Mouse (Mus musculus) neural tube, embryonic 10.5 days (tissue): Measurements from ENCODE around the gene Lama5.

ENCODE experiments used
- DNase-seq: peaks from one replicate; pipeline ENCODE4 v3.0.0-alpha.2; 2017; ENCODE audit warnings: low spot score; ENCODE audit errors: extremely low spot score

Gene Lama5

DNA sequence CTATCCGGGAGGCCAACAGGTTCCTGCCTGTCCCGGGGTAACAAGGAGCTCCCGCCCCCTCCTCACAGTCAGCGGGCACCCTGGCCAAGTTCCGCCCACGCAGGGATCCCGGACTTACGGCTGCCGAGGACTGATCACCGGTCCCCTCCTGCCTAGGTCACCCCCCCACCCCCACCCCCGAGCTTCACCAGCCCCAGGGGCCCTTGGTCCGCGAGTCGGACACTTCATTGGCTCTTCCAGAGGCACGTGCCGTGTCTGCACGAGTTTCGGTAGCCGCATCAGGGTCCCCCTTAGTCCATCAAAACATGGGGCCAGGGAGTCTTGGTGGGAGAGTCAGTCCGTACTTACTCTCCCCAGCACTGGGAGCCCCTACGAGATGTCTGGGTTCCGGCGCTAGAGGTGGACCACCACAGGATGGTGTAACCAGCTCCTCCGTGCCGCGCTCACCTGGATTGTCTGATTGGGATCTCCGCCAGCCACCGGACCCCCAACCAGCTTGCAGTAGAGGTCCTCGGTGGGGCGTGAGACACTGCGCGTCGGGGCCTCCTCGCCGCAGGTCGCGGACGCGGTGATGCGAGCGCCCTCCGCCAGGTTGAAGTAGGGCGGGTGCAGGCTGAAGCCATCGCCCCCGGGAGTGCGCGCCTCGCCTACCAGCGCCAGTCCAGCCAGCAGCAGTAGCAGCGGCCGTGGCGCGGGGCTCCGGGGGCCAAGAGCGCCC is 456 bp downstream of the Lama5 start:
- peak; percentile 62 for DNase-seq

DNA sequence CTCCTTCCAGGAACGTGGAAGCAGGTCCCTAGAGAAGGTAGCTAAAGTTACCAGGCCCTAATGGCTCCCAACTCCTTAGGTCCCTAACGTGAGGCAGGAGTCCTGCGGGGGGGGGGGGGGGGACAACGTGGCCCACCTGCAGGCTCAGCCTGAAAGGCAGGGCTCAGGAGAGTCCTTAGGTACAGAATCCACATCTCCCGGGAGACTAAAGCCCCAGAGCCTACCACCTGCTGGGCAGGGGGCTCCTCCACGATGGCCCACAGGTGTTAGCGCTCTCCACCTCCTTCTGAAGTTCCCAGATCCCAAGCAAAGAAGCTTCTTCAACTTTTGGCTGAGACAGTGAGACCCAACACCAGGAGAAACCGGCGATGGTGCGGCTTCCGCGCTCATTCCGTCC is 1.0 kb downstream of the Lama5 start:
- no peak for DNase-seq

DNA sequence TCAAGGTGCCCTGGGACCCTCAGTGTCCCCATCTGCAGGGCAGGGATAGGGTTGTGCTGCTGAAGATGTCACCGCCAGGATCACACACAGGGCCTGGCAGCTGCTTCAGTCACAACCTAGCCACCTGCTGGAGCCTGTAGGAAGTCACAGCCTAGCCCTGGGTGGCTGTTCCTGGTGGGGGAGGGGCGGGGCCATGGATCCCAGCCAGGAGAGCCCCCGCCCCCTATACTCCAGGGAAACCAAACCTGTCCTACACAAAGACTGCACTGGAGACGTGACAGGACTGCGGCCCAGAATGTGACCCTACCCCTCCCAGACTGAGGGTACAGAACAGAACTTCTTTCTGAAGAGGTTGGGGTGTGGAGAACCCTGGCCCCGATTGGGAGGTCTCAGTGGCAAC is 3.4 kb downstream of the Lama5 start:
- no peak for DNase-seq

DNA sequence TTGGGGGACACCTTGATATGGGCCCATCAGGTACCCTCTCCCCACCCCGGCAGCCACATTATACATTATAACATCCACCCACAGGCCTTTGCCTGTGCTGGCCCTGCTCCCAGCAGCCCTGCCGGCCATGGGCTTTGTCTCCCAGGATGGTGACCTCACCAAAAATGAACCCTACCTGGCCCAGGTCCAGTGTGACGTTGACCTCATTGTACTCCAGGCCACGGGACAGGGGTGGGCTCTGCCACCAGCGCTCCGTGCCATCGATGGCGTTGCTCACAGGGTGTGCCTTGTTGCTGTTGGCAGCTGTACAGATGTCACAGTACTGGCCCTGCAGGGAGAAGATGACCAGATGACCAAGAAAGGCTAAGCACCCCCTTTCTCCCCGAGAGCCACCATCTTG is 4.6 kb downstream of the Lama5 start:
- no peak for DNase-seq

DNA sequence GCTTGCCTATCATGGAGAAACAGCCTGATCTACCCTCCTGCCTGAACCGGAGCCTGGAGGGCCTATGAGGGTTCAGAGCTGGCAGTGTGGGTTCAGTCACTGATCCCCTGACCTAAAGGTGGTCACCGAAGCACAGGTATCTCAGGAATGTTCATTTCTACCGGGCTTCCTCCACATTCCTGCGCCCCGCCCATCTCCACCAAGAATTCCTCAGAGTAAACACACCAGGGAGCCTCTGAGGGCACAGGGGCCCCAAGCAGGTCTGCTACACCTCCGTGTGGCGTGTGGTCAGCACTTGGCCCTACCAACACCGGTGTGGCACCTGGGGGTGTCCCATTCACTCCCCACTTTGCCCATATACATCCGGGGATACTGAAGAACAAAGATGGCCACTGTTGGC is 5.5 kb downstream of the Lama5 start:
- DNase-seq, result no peak

DNA sequence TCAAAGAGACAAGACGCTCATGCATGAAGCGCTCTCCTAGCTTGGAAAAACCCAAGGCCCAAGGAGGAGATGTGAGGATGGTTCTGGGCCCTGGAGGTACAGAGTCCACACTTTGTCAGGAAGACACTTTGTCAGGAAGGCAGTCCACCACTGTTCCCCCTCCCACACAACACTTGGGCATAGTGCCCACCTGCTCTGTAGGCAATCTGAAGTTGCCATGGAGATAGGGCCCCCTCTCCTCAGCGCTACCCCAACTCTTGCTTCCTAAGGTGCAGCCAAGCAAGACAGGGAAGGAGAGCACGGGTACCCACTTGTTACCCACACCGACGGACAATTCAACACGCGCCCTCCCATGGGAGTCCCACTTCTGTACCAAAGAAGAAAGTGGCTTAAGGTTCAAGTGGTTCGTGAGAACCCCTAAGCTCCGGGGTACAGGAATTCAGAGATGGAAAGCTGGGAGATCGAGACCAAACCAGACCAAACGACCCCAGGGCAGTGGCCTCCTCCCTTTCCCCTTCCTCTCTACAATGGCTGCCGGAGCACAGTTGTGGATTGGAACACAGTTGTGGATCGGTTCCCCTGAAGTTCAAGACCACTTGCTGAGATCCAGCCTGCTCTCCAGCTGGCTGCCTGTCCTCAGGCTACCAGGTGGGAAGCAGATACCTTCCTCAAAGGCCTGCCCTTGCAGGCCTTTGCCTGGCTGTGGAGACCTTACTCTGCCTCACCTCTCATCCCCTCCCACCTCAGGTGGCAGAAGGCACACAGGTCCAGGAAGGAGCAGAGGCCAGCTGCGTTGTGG is 6.3 kb downstream of the Lama5 start:
- no peak for DNase-seq

DNA sequence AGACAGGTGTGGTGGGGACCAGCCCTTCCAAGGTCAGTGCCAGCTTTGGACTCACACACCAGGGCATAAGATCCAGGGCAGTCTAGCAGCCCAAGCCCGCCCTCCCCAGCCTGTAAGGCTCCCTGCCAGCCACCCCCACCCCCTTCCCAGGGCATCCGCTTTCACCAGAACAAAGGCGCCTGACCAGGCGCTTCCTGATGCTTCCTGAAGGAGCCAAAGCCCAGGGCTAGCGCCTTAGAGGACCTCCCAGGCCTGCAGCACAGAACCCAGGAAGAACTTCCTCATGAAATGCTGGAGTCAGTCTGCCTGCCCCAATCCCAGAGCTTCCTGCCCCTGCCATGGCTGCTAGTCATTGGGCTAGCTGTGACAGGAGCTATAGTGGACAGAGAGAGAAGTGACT is 7.0 kb downstream of the Lama5 start:
- DNase-seq, result no peak

DNA sequence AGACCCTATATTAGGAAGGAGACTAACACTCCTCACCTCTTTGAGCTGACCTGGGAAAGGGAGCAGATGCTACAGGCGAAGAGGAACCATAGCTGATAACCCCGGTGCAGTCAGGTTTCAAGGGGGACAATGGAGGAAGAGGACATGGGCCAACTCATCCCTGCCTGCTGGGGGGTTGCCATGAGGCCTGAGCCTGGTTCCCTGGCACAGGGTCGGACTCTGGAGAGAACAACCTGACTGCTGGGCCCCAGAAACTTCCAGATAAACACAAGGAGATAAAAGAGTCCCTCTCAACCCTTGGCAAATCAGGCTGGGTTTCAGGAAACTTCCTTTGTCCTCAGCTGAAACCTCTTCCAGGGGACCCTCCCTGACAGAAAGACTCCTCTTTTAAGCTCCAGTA is 7.4 kb downstream of the Lama5 start:
- no peak for DNase-seq

DNA sequence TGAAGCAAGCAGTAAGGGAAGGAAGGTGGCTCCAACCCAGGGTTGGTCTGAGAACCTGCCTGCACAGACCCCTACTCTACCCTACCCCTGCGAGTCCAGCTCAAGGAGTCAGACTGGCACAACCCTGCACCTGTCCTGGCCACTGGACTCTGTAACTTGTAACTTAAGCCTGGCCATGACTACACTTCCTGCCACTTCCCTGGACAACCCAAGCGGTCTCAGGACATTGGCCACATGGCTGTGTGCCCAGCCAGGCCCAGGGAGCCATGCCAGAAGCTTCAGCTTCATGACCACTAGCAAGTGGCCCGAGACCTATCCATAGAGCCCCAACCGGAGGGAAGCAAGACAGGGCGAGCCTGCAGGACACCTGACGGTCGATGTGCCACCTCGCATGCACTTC is 8.1 kb downstream of the Lama5 start:
- DNase-seq, result no peak

DNA sequence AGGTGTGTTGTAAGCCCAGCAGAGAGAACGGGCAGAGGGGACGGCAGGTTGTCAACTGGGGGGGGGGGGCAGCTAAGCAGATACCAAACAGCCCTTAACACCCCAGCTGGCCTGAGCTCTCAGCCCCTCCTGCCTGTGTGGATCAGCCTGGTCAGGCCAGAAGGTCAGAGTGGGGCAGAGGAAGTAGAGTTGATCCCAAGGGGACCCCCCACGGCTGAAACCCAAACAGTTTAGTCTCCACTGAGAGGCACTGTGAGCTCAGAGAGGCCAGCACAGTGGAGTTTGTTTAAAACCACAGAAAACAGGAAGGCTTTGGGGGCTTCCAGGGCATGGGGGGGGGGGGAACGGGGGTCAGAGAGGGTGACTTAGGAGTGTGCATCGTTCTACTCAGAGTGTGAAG is 8.7 kb downstream of the Lama5 start:
- no peak for DNase-seq

DNA sequence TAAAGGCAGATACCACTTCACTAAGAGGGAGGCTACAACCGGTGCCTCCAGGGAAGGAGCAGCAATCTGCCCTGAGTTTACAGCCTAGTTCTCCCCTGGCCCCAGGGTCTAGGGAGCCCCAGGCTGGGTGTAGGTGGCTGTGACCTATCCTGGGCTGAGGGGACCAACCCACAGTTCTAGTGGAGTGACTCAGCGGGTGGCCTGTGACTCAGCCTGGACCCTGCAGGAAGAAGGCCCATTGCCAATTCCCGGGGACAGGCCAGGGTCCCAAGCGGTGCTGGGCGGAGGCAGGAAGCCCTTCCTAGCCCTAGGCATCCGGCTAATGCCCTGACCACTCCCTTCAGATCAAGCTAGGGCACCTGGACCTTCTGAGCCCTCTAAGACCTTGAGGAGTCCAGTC is 9.7 kb downstream of the Lama5 start:
- DNase-seq, result no peak

DNA sequence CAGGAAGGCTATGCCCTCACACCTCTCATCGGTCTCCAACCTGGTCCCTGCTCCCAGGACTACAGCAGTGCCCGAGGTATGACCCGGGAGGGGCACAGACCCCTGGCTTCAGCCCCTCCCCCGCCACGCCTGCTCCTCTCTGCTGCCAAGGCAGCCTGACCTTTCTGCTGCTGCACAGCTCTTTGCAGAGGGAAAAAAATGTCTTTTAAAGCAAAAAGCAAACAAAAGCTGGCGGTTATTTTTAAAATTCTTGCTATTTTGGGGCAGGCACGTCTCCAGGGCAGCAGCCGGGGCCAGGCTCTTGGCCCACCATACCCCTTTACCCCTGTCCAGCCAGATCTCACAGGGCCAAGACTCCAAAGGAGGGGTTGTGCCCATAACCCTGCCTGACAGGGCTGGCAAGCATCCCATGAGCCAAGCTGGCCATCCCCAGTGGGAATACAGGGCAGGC is 10.6 kb downstream of the Lama5 start:
- no peak for DNase-seq

DNA sequence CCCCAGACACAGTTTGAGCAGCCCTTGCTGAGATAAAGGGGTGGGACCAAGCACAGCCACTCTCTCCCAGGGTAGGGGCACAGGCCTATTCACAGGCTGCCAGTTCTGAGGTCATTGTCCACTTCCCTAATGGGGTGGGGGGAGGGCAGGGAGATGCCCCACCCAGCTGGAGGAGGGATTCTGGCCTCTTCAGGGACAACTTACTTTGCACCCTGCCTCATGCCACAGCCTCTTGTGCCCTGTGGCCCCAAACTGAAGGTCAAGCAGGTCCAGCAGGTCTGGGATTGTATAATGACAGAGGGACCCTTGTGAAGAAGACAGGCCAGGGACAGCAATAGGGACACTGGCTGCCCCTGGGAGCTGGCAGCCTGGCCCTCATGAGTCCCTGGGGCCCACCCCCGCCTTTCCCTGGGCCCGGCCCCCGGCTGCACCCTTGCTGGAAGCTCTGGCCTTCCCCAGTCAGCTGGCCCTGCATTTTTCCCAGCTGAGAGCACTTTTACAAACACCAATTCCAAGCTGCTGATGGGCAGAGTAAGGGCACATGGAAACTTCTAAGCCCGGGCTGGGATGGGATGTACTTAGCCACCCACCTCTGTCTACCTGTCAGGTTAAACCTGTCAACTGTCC is 11.2 kb downstream of the Lama5 start:
- DNase-seq, result no peak

DNA sequence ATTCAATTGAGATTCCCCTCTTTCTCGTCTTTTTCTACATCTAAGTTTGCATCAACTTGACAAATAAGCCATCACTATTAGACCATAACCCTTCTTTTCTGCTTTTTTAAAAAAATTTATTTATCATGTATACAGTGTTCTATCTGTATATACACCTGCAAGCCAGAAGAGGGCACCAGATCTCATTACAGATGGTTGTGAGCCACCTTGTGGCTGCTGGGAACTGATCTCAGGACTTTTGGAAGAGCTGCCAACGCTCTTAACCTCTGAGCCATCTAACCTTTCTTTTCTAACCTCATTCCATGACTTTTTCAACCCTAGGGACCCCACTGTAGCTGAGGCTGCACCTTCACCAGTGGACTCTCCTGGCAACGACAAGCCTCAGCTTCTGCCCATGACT is 13.4 kb downstream of the Lama5 start:
- DNase-seq, result no peak

DNA sequence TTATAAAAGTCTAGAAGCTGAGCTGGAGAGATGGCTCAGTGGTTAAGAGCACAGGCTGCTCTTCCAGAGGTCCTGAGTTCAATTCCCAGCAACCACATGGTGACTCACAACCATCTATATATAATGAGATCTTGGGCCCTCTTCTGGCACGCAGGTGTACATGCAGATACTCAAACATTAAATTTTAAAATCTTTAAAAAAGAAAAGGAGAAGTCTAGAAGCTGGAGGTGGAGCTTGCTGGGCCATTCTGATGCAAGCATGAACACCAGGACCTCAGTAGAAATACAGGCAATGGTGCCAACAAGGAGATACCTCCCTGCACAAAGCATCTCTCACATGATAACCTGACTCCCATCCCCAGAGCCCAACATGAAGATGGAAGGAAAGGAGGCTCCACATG is 16.7 kb downstream of the Lama5 start:
- DNase-seq, result no peak

DNA sequence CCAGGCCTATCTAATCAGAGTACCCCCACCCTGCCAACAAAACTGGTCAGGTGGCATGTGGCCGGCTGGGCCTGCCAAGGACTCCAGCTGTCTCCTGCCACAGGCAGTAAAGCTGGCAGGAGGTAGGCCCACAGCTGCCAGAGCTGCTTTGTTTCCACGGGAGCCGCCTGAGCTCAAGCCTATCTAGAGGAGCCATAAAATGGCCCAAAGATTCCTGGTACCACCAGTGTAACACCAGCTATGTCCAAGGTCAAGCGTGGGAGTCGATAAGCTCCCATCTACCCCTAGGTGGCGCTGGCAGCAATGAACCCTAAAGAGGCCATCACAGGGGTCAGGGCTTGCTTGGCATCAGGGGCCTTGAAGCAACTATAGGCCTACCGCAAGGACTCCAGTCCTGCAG is 17.8 kb downstream of the Lama5 start:
- DNase-seq, result peak; percentile 50

DNA sequence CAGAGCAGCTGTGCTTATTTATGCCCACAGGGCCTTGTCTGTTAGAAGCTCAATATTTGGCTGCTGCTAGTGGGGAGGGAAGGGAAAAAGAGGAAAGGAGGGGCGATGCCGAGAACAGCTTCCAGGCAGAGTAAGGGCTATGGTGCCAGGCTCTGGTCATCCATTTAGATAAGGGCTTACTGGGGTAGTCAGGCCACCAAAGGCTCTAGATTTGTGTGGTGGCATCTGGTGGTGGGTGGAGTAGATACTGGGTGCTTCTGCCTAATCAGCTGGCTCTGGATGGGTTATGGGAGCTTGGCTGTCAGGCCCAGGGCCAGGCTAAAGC is 19.7 kb downstream of the Lama5 start:
- no peak for DNase-seq

DNA sequence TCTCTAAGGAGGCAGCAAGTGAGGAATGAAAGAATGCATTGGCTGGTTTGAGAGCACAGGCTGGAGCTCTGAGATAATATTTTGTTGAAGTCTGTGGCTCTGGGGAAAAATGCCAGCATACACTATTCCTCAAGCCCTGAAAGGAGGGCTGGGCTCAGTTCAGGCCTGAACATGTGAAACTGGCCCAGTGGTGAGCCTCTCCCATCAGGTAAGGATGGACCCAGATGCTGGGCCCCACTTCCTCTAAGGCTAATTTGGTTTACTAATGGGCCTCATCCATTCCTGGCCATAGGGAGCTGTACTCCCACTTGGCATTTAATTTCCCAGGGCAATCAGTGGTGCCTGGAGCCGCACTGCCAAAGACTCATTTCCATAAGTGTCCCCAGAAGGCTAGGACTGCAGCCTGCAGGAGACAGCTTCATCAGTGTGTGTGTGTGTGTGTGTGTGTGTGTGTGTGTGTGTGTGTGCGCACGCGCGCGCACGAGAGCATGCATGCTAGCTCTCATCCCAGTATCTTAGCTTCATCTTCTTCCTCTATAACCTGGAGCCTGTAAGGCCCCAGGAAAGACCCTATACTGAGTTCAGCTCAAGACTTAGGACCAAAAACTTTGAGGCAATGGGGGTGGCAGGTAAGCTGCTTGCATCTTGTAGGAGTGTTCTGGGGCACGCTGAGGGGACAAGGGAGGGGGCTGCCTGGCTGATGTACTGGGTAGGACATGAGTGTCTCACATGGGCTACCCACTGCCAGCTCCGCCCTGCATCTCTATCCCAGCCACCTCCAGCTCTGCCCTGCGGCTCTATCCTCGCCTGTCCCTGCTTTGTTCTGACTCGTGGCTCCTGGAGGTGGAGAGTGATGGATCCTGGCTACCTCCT is 20.3 kb downstream of the Lama5 start:
- no peak for DNase-seq

DNA sequence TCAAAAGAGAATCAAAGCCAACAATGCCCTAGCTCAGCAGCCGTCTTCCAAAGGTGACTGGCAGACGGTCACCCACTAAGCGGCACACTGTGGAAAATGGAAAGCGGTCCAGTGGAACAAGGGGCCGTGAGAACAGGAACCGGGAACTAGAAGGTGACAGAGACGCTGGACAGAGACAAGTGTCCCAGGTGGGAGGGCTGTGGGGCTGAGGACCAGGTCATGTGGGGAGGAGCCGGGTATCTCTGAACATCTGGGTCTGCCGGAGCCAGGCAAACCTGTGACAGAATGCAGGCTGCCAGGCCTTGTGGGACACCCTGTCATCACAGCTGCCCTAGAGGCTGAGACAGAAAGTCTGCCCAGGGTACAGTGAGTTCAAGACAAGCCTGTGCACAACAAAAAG is 21.2 kb downstream of the Lama5 start:
- DNase-seq, result no peak

DNA sequence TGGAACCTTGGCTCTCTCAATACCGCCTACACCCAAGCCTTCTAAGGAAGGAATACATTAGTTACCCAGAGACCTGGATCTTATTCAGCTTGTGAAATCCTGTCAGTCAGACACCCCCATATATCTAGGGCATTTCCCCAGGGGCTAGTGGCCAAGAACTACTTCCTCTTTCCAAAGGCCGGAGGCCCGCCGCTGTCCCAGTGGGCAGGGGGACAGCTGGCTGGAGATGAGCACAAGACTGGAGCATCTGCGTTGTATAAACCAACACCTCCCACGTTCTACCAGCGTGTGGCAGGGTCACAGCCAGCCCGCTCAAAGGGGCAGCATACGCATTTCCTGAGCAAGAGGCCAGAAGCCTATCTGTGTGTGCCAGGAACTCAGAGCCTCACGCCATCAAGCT is 22.9 kb downstream of the Lama5 start:
- no peak for DNase-seq

DNA sequence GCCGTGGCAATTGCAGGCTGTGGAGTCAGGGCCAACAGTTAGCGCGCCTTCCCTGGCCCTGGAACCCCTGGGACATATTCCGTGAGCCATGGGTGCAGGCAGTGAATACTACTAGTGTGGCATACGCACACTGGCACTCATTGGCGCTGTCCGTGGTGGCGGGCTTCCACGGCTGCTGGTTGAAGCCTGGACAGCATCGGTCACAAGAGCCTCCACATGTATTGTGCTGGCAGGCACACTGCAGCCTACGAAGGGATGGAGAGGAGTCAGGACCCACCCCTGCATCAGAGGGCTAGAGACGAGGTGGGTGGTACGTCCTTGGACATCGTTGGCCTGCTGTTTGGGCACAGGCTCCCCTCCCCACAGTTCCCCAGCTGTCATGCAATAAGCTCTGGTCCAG is 23.4 kb downstream of the Lama5 start:
- no peak for DNase-seq

DNA sequence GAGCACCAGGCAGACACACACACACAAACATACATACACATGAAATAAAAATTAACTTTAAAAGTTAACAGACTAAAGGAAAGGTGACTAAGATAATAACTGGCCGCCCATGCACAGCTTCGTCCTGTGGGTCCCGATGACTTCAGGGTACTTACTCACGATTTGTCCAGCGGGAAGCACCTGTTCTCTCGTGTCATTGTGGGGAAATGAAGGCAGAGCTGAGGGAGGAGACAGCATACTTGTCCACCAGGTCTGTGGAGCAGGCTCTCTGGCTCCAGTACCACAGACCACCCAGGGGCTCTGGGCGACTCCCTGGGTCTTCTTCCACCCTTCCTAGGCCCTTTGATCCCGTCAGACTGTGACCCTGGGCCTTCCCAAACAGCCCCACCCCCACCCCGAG is 24.4 kb downstream of the Lama5 start:
- no peak for DNase-seq
